Mouse (Mus musculus) left cerebral cortex, postnatal 4 days (tissue): ENCODE measurements around the gene Insig1. TPM values are rescaled to one million over a fixed set of nuclear protein-coding genes. Genes with fewer than 3 reads are reported as not detected.

ENCODE experiments used
- DNase-seq: peaks from one replicate; pipeline ENCODE4 v3.0.0-alpha.2; 2022
- intact Hi-C: fragments of 180-260 bp; cut with DNase I; formaldehyde crosslinking; loops from one replicate; pipeline ENCODE4 v1.15.1; 2025
- total RNA-seq, 2 experiments: library from RNA; stranded (reverse); gene quantifications; 2 replicates each; pipeline ENCODE4 v1.2.3; 2021

Insig1 gene
- total RNA-seq = 100 to 1,000 TPM in 1 of 2 experiments, 10 to 100 TPM in 1; 97.3 to 107 TPM

GRCm38 (mm10) chr5:28070828-28071455, at the start of gene Insig1:
TSS of gene Insig1 (plus strand) at chr5:28071363.
- intact Hi-C loops = no loop called here
- peak; percentile 99 for DNase-seq

- intact Hi-C loops = no loop called here
- DNase-seq = no peak
Measured at GRCm38 (mm10) chr5:28023452-28023851, 47.7 kb upstream of the Insig1 start.

GRCm38 (mm10) chr5:28031577-28032236, 39.5 kb upstream of the Insig1 start:
- intact Hi-C loops = no loop called here
- no peak for DNase-seq

GRCm38 (mm10) chr5:28032866-28033265, 38.3 kb upstream of the Insig1 start:
- no peak for DNase-seq
- intact Hi-C loops = no loop called here

- intact Hi-C loops = no loop called here
- no peak for DNase-seq
Measured at GRCm38 (mm10) chr5:28033281-28033680, 37.9 kb upstream of the Insig1 start.

- intact Hi-C loops = no loop called here
Measured at GRCm38 (mm10) chr5:28033826-28034225, 37.3 kb upstream of the Insig1 start.

GRCm38 (mm10) chr5:28036011-28036410, 35.2 kb upstream of the Insig1 start:
- intact Hi-C loops = no loop called here
- no peak for DNase-seq

More at GRCm38 (mm10) chr5:28033826-28034225, 37.3 kb upstream of the Insig1 start:
- DNase-seq = no peak

- intact Hi-C loops = no loop called here
Measured at GRCm38 (mm10) chr5:28036518-28036917, 34.6 kb upstream of the Insig1 start.

GRCm38 (mm10) chr5:28037172-28037591, 34.0 kb upstream of the Insig1 start:
- DNase-seq = no peak
- intact Hi-C loops = no loop called here

More at GRCm38 (mm10) chr5:28036518-28036917, 34.6 kb upstream of the Insig1 start:
- DNase-seq = no peak

- DNase-seq = peak; percentile 21
- intact Hi-C loops = no loop called here
Measured at GRCm38 (mm10) chr5:28037639-28038038, 33.5 kb upstream of the Insig1 start.

GRCm38 (mm10) chr5:28038115-28038514, 33.0 kb upstream of the Insig1 start:
- peak; percentile 62 for DNase-seq
- intact Hi-C loops = no loop called here

- no peak for DNase-seq
- intact Hi-C loops = no loop called here
Measured at GRCm38 (mm10) chr5:28039746-28040655, 31.2 kb upstream of the Insig1 start.

- no peak for DNase-seq
- intact Hi-C loops = no loop called here
Measured at GRCm38 (mm10) chr5:28040726-28041125, 30.4 kb upstream of the Insig1 start.

- intact Hi-C loops = no loop called here
- DNase-seq = no peak
Measured at GRCm38 (mm10) chr5:28042021-28042420, 29.1 kb upstream of the Insig1 start.

GRCm38 (mm10) chr5:28042779-28043178, 28.4 kb upstream of the Insig1 start:
- DNase-seq = no peak
- intact Hi-C loops = no loop called here

- intact Hi-C loops = no loop called here
- DNase-seq = no peak
Measured at GRCm38 (mm10) chr5:28043386-28043785, 27.8 kb upstream of the Insig1 start.

GRCm38 (mm10) chr5:28046966-28047365, 24.2 kb upstream of the Insig1 start:
- intact Hi-C loops = no loop called here
- DNase-seq = no peak

GRCm38 (mm10) chr5:28047961-28048360, 23.2 kb upstream of the Insig1 start:
- intact Hi-C loops = no loop called here
- DNase-seq = no peak

- DNase-seq = no peak
- intact Hi-C loops = no loop called here
Measured at GRCm38 (mm10) chr5:28055450-28055849, 15.7 kb upstream of the Insig1 start.

GRCm38 (mm10) chr5:28056877-28057276, 14.3 kb upstream of the Insig1 start:
- intact Hi-C loops = no loop called here
- DNase-seq = no peak

- peak; percentile 48 for DNase-seq
- intact Hi-C loops = no loop called here
Measured at GRCm38 (mm10) chr5:28060506-28060905, 10.7 kb upstream of the Insig1 start.
